Mouse (Mus musculus): ENCODE measurements at regions not wholly inside any gene's neighbourhood (a gene's known extent, or its start where the extent isn't known, plus 50 kb on each side); places are given as distances from the start of the nearest gene placed in this dataset.

GRCm38 (mm10) chr8:87264999-87265398 is 207.4 kb downstream of the Cbln1 start:
- no peak for ATAC-seq
- WGBS: 7% methylated on average over 2 of the region's 2 CpGs

GRCm38 (mm10) chr8:87260305-87260704 is 212.1 kb downstream of the Cbln1 start:
- Histone ChIP-seq H3K4me2 (ENCODE audit: low read length) (no peak overlapping the region), H3K9me3 (replicated peaks; ENCODE audit: control insufficient read depth, low read length, poor library complexity, severe bottlenecking) (no peaks in the 10 kb centered on the region), H3K4me1 (ENCODE audit: control insufficient read depth, insufficient read depth, low read length) (no peaks in the 10 kb centered on the region), H3K4me3 (ENCODE audit: low read depth, low read length) (no peak overlapping the region), H3K36me3 (ENCODE audit: control insufficient read depth, insufficient read depth, low read length) (no peaks in the 10 kb centered on the region), H3K27me3 (ENCODE audit: control insufficient read depth, insufficient read depth, low read depth, low read length) (no peaks in the 10 kb centered on the region), H3K27ac (ENCODE audit: low read length) (no peak overlapping the region), H3K9ac (ENCODE audit: low read depth, low read length) (no peak overlapping the region)
- WGBS: 92% methylated on average over 2 of the region's 2 CpGs
- ATAC-seq: no peak

More at GRCm38 (mm10) chr8:87264999-87265398, 207.4 kb downstream of the Cbln1 start:
- Histone ChIP-seq H3K4me1 (ENCODE audit: control insufficient read depth, insufficient read depth, low read length) (no peaks in the 10 kb centered on the region), H3K27me3 (ENCODE audit: control insufficient read depth, insufficient read depth, low read depth, low read length) (no peaks in the 10 kb centered on the region), H3K9ac (ENCODE audit: low read depth, low read length) (no peak overlapping the region), H3K4me3 (ENCODE audit: low read depth, low read length) (no peak overlapping the region), H3K27ac (ENCODE audit: low read length) (no peak overlapping the region), H3K9me3 (replicated peaks; ENCODE audit: control insufficient read depth, low read length, poor library complexity, severe bottlenecking) (no peaks in the 10 kb centered on the region), H3K36me3 (ENCODE audit: control insufficient read depth, insufficient read depth, low read length) (no peaks in the 10 kb centered on the region), H3K4me2 (ENCODE audit: low read length) (no peak overlapping the region)

GRCm38 (mm10) chr8:87242681-87243080 is 229.7 kb downstream of the Cbln1 start:
- ATAC-seq: no peak
- Histone ChIP-seq H3K4me1 (ENCODE audit: control insufficient read depth, insufficient read depth, low read length) (no peaks in the 10 kb centered on the region), H3K4me3 (ENCODE audit: low read depth, low read length) (no peak overlapping the region), H3K27me3 (ENCODE audit: control insufficient read depth, insufficient read depth, low read depth, low read length) (no peaks in the 10 kb centered on the region), H3K27ac (ENCODE audit: low read length) (no peak overlapping the region), H3K9me3 (replicated peaks; ENCODE audit: control insufficient read depth, low read length, poor library complexity, severe bottlenecking) (no peaks in the 10 kb centered on the region), H3K36me3 (ENCODE audit: control insufficient read depth, insufficient read depth, low read length) (no peaks in the 10 kb centered on the region), H3K9ac (ENCODE audit: low read depth, low read length) (no peak overlapping the region), H3K4me2 (ENCODE audit: low read length) (no peak overlapping the region)
- WGBS: 88% methylated on average over 2 of the region's 2 CpGs

- no peak for ATAC-seq
- Histone ChIP-seq H3K27ac (ENCODE audit: low read length) (no peak overlapping the region), H3K36me3 (ENCODE audit: control insufficient read depth, insufficient read depth, low read length) (no peaks in the 10 kb centered on the region), H3K4me3 (ENCODE audit: low read depth, low read length) (no peak overlapping the region), H3K4me2 (ENCODE audit: low read length) (no peak overlapping the region), H3K9me3 (replicated peaks; ENCODE audit: control insufficient read depth, low read length, poor library complexity, severe bottlenecking) (no peaks in the 10 kb centered on the region), H3K4me1 (ENCODE audit: control insufficient read depth, insufficient read depth, low read length) (peaks cover 27% of the 10 kb centered on the region), H3K9ac (ENCODE audit: low read depth, low read length) (no peak overlapping the region), H3K27me3 (ENCODE audit: control insufficient read depth, insufficient read depth, low read depth, low read length) (no peaks in the 10 kb centered on the region)
- WGBS: 26% methylated on average over 7 of the region's 7 CpGs
These were observed 235.2 kb downstream of the Cbln1 start for GRCm38 (mm10) chr8:87237181-87237580.

- H3K9ac ChIP-seq (ENCODE audit: low read depth, low read length): 0 out of 2 replicates have a peak overlapping the region, but pooled peaks have one; percentile 3
- peaks cover 35% of the 10 kb centered on the region for H3K4me1 ChIP-seq (ENCODE audit: control insufficient read depth, insufficient read depth, low read length)
- 87% methylated on average over 11 of the region's 11 CpGs for WGBS
- H3K27ac ChIP-seq (ENCODE audit: low read length): no peak overlapping the region
- no peaks in the 10 kb centered on the region for H3K9me3 ChIP-seq (replicated peaks; ENCODE audit: control insufficient read depth, low read length, poor library complexity, severe bottlenecking)
- H3K27me3 ChIP-seq (ENCODE audit: control insufficient read depth, insufficient read depth, low read depth, low read length): no peaks in the 10 kb centered on the region
- ATAC-seq: no peak
- H3K4me3 ChIP-seq (ENCODE audit: low read depth, low read length): no peak overlapping the region
- no peaks in the 10 kb centered on the region for H3K36me3 ChIP-seq (ENCODE audit: control insufficient read depth, insufficient read depth, low read length)
- H3K4me2 ChIP-seq (ENCODE audit: low read length): no peak overlapping the region
These were observed 236.0 kb downstream of the Cbln1 start for GRCm38 (mm10) chr8:87236438-87236837.

GRCm38 (mm10) chr8:87235341-87236075 is 236.9 kb downstream of the Cbln1 start:
- Histone ChIP-seq H3K4me2 (ENCODE audit: low read length) (peak overlapping the region; percentile 53), H3K27me3 (ENCODE audit: control insufficient read depth, insufficient read depth, low read depth, low read length) (no peaks in the 10 kb centered on the region), H3K27ac (ENCODE audit: low read length) (no peak overlapping the region), H3K9ac (ENCODE audit: low read depth, low read length) (0 out of 2 replicates have a peak overlapping the region, but pooled peaks have one; percentile 3), H3K36me3 (ENCODE audit: control insufficient read depth, insufficient read depth, low read length) (no peaks in the 10 kb centered on the region), H3K9me3 (replicated peaks; ENCODE audit: control insufficient read depth, low read length, poor library complexity, severe bottlenecking) (no peaks in the 10 kb centered on the region), H3K4me3 (ENCODE audit: low read depth, low read length) (peak overlapping the region; percentile 18), H3K4me1 (ENCODE audit: control insufficient read depth, insufficient read depth, low read length) (peaks cover 35% of the 10 kb centered on the region)
- WGBS: 38% methylated on average over 18 of the region's 18 CpGs
- ATAC-seq: no peak

GRCm38 (mm10) chr8:87234336-87234735 is 238.1 kb downstream of the Cbln1 start:
- H3K4me1 ChIP-seq (ENCODE audit: control insufficient read depth, insufficient read depth, low read length): peaks cover 35% of the 10 kb centered on the region
- H3K9ac ChIP-seq (ENCODE audit: low read depth, low read length): no peak overlapping the region
- no peak overlapping the region for H3K4me2 ChIP-seq (ENCODE audit: low read length)
- no peaks in the 10 kb centered on the region for H3K27me3 ChIP-seq (ENCODE audit: control insufficient read depth, insufficient read depth, low read depth, low read length)
- WGBS: 35% methylated on average over 5 of the region's 5 CpGs
- no peaks in the 10 kb centered on the region for H3K9me3 ChIP-seq (replicated peaks; ENCODE audit: control insufficient read depth, low read length, poor library complexity, severe bottlenecking)
- peak; percentile 11; the same call in 1 of the 2 replicates for ATAC-seq
- H3K27ac ChIP-seq (ENCODE audit: low read length): no peak overlapping the region
- H3K4me3 ChIP-seq (ENCODE audit: low read depth, low read length): no peak overlapping the region
- no peaks in the 10 kb centered on the region for H3K36me3 ChIP-seq (ENCODE audit: control insufficient read depth, insufficient read depth, low read length)

- WGBS: 30% methylated on average over 10 of the region's 10 CpGs
- Histone ChIP-seq H3K27me3 (ENCODE audit: control insufficient read depth, insufficient read depth, low read depth, low read length) (no peaks in the 10 kb centered on the region), H3K4me3 (ENCODE audit: low read depth, low read length) (no peak overlapping the region), H3K9me3 (replicated peaks; ENCODE audit: control insufficient read depth, low read length, poor library complexity, severe bottlenecking) (no peaks in the 10 kb centered on the region), H3K9ac (ENCODE audit: low read depth, low read length) (no peak overlapping the region), H3K4me1 (ENCODE audit: control insufficient read depth, insufficient read depth, low read length) (peaks cover 35% of the 10 kb centered on the region), H3K36me3 (ENCODE audit: control insufficient read depth, insufficient read depth, low read length) (no peaks in the 10 kb centered on the region), H3K4me2 (ENCODE audit: low read length) (no peak overlapping the region), H3K27ac (ENCODE audit: low read length) (no peak overlapping the region)
- peak; percentile 47 for ATAC-seq
These were observed 238.5 kb downstream of the Cbln1 start for GRCm38 (mm10) chr8:87233805-87234331.

- H3K4me2 ChIP-seq (ENCODE audit: low read length): no peak overlapping the region
- no peaks in the 10 kb centered on the region for H3K27me3 ChIP-seq (ENCODE audit: control insufficient read depth, insufficient read depth, low read depth, low read length)
- no peaks in the 10 kb centered on the region for H3K9me3 ChIP-seq (replicated peaks; ENCODE audit: control insufficient read depth, low read length, poor library complexity, severe bottlenecking)
- peaks cover 29% of the 10 kb centered on the region for H3K4me1 ChIP-seq (ENCODE audit: control insufficient read depth, insufficient read depth, low read length)
- 20% methylated on average over 4 of the region's 4 CpGs for WGBS
- peak; percentile 49; the same call in 1 of the 2 replicates for ATAC-seq
- no peak overlapping the region; the same call in 1 of the 2 replicates for H3K27ac ChIP-seq (ENCODE audit: low read length)
- no peak overlapping the region for H3K9ac ChIP-seq (ENCODE audit: low read depth, low read length)
- no peak overlapping the region for H3K4me3 ChIP-seq (ENCODE audit: low read depth, low read length)
- no peaks in the 10 kb centered on the region for H3K36me3 ChIP-seq (ENCODE audit: control insufficient read depth, insufficient read depth, low read length)
These were observed 240.6 kb downstream of the Cbln1 start for GRCm38 (mm10) chr8:87231762-87232161.

Data from midbrain, embryonic 16.5 days (tissue).